Mouse (Mus musculus): ENCODE measurements around the gene Espn. TPM values are rescaled to one million over a fixed set of nuclear protein-coding genes. Genes with fewer than 3 reads are reported as not detected.
A peak's percentile ranks its signal among the peaks of the same experiment; 100 is the strongest.

The Espn gene
- polyA plus RNA-seq, 1 experiment from 2014 or later = 4.0 TPM

- no peak for DNase-seq (ENCODE audit: low spot score)
- H3K27me3 ChIP-seq (ENCODE audit: insufficient read depth, poor library complexity, severe bottlenecking) = no peaks in the 10 kb centered on the region
- peak overlapping the region; percentile 46 for H3K4me3 ChIP-seq
- no peaks in the 10 kb centered on the region for H3K9me3 ChIP-seq
- peak overlapping the region; percentile 91 for H3K27ac ChIP-seq
- 36% methylated on average over 14 of the region's 14 CpGs for WGBS
- peaks cover 49% of the 10 kb centered on the region for H3K4me1 ChIP-seq
- H3K36me3 ChIP-seq = no peaks in the 10 kb centered on the region
These were observed 34.3 kb upstream of the Espn start for GRCm38 (mm10) chr4:152186205-152187082.

- 2% methylated on average over 19 of the region's 19 CpGs for WGBS
- Histone ChIP-seq H3K27me3 (ENCODE audit: insufficient read depth, poor library complexity, severe bottlenecking) (peaks cover 5% of the 10 kb centered on the region), H3K36me3 (no peaks in the 10 kb centered on the region), H3K4me1 (peaks cover 43% of the 10 kb centered on the region), H3K4me3 (peak overlapping the region; percentile 46), H3K27ac (peak overlapping the region; percentile 91), H3K9me3 (no peaks in the 10 kb centered on the region)
- peak; percentile 90 for DNase-seq (ENCODE audit: low spot score)
These were observed 33.5 kb upstream of the Espn start for GRCm38 (mm10) chr4:152185510-152186204.

GRCm38 (mm10) chr4:152185137-152185509, 33.0 kb upstream of the Espn start:
- Histone ChIP-seq H3K27ac (peak overlapping the region; percentile 91), H3K27me3 (ENCODE audit: insufficient read depth, poor library complexity, severe bottlenecking) (peaks cover 11% of the 10 kb centered on the region), H3K36me3 (no peaks in the 10 kb centered on the region), H3K9me3 (no peaks in the 10 kb centered on the region), H3K4me1 (peaks cover 38% of the 10 kb centered on the region), H3K4me3 (peak overlapping the region; percentile 46)
- peak; percentile 88 for DNase-seq (ENCODE audit: low spot score)
- WGBS = under 1% methylated on average over 3 of the region's 3 CpGs

GRCm38 (mm10) chr4:152184353-152185035, 32.3 kb upstream of the Espn start:
- no peak overlapping the region for H3K27ac ChIP-seq
- 67% methylated on average over 7 of the region's 7 CpGs for WGBS
- H3K4me1 ChIP-seq = peaks cover 33% of the 10 kb centered on the region
- no peaks in the 10 kb centered on the region for H3K36me3 ChIP-seq
- H3K9me3 ChIP-seq = no peaks in the 10 kb centered on the region
- no peak overlapping the region for H3K4me3 ChIP-seq
- DNase-seq (ENCODE audit: low spot score) = no peak
- H3K27me3 ChIP-seq (ENCODE audit: insufficient read depth, poor library complexity, severe bottlenecking) = peaks cover 17% of the 10 kb centered on the region

- WGBS = 78% methylated on average over 10 of the region's 10 CpGs
These were observed 30.0 kb upstream of the Espn start for GRCm38 (mm10) chr4:152182205-152182604.

GRCm38 (mm10) chr4:152179946-152180660, 27.9 kb upstream of the Espn start:
- peaks cover 48% of the 10 kb centered on the region for H3K27me3 ChIP-seq (ENCODE audit: insufficient read depth, poor library complexity, severe bottlenecking)
- H3K36me3 ChIP-seq = no peaks in the 10 kb centered on the region
- no peak for DNase-seq (ENCODE audit: low spot score)
- H3K4me1 ChIP-seq = peaks cover 33% of the 10 kb centered on the region
- no peaks in the 10 kb centered on the region for H3K9me3 ChIP-seq
- no peak overlapping the region for H3K27ac ChIP-seq
- 83% methylated on average over 16 of the region's 16 CpGs for WGBS
- no peak overlapping the region for H3K4me3 ChIP-seq

More at GRCm38 (mm10) chr4:152182205-152182604, 30.0 kb upstream of the Espn start:
- Histone ChIP-seq H3K36me3 (no peaks in the 10 kb centered on the region), H3K27me3 (ENCODE audit: insufficient read depth, poor library complexity, severe bottlenecking) (peaks cover 28% of the 10 kb centered on the region), H3K27ac (no peak overlapping the region), H3K4me3 (no peak overlapping the region), H3K4me1 (peaks cover 51% of the 10 kb centered on the region), H3K9me3 (no peaks in the 10 kb centered on the region)
- no peak for DNase-seq (ENCODE audit: low spot score)

GRCm38 (mm10) chr4:152178916-152179705, 26.9 kb upstream of the Espn start:
- Histone ChIP-seq H3K9me3 (no peaks in the 10 kb centered on the region), H3K36me3 (no peaks in the 10 kb centered on the region), H3K4me3 (peak overlapping the region; percentile 88), H3K27ac (peak overlapping the region; percentile 98; the same call in 1 of the 2 replicates), H3K4me1 (peaks cover 25% of the 10 kb centered on the region), H3K27me3 (ENCODE audit: insufficient read depth, poor library complexity, severe bottlenecking) (peaks cover 58% of the 10 kb centered on the region)
- DNase-seq (ENCODE audit: low spot score) = no peak
- WGBS = 36% methylated on average over 16 of the region's 16 CpGs

- H3K27me3 ChIP-seq (ENCODE audit: insufficient read depth, poor library complexity, severe bottlenecking) = peaks cover 65% of the 10 kb centered on the region
- H3K36me3 ChIP-seq = no peaks in the 10 kb centered on the region
- DNase-seq (ENCODE audit: low spot score) = no peak
- WGBS = 1% methylated on average over 35 of the region's 35 CpGs
- H3K4me1 ChIP-seq = peaks cover 25% of the 10 kb centered on the region
- H3K4me3 ChIP-seq = peak overlapping the region; percentile 88
- peak overlapping the region; percentile 98 for H3K27ac ChIP-seq
- no peaks in the 10 kb centered on the region for H3K9me3 ChIP-seq
These were observed 26.2 kb upstream of the Espn start for GRCm38 (mm10) chr4:152178344-152178864.

GRCm38 (mm10) chr4:152177537-152178343, 25.6 kb upstream of the Espn start, which contains the start of gene Acot7:
Gene Acot7, plus strand, starts transcription at chr4:152178134.
- peak; percentile 95 for DNase-seq (ENCODE audit: low spot score)
- peaks cover 25% of the 10 kb centered on the region for H3K4me1 ChIP-seq
- peaks cover 67% of the 10 kb centered on the region for H3K27me3 ChIP-seq (ENCODE audit: insufficient read depth, poor library complexity, severe bottlenecking)
- peak within 1 kb of the TSS; percentile 98 for H3K27ac ChIP-seq
- H3K9me3 ChIP-seq = no peaks in the 10 kb centered on the region
- H3K36me3 ChIP-seq = no peaks in the 10 kb centered on the region
- H3K4me3 ChIP-seq = peak within 1 kb of the TSS; percentile 88
- under 1% methylated on average over 99 of the region's 108 CpGs for WGBS

- Histone ChIP-seq H3K27ac (peak overlapping the region; percentile 98), H3K4me3 (peak overlapping the region; percentile 88), H3K4me1 (peaks cover 25% of the 10 kb centered on the region), H3K36me3 (no peaks in the 10 kb centered on the region), H3K27me3 (ENCODE audit: insufficient read depth, poor library complexity, severe bottlenecking) (peaks cover 67% of the 10 kb centered on the region), H3K9me3 (no peaks in the 10 kb centered on the region)
- DNase-seq (ENCODE audit: low spot score) = no peak
- 64% methylated on average over 6 of the region's 6 CpGs for WGBS
These were observed 25.0 kb upstream of the Espn start for GRCm38 (mm10) chr4:152177174-152177536.

- DNase-seq (ENCODE audit: low spot score) = no peak
- no peak overlapping the region for H3K27ac ChIP-seq
- peaks cover 25% of the 10 kb centered on the region for H3K4me1 ChIP-seq
- H3K4me3 ChIP-seq = no peak overlapping the region
- H3K27me3 ChIP-seq (ENCODE audit: insufficient read depth, poor library complexity, severe bottlenecking) = peaks cover 67% of the 10 kb centered on the region
- H3K36me3 ChIP-seq = no peaks in the 10 kb centered on the region
- H3K9me3 ChIP-seq = no peaks in the 10 kb centered on the region
- 79% methylated on average over 3 of the region's 3 CpGs for WGBS
These were observed 24.5 kb upstream of the Espn start for GRCm38 (mm10) chr4:152176638-152177037.
